Mouse (Mus musculus) G1E (cell line): Measurements from ENCODE around the gene Gaa. TPM values are rescaled to one million over a fixed set of nuclear protein-coding genes. Genes with fewer than 3 reads are reported as not detected.
"Not testable (repeated sequence)": the region's sequence is repeated elsewhere in the genome, so short reads cannot be mapped to it uniquely, and the experiment has no call there.

Source experiments
- ATAC-seq: 2 replicates; pipeline ENCODE4 v1.8.0; 2016; ENCODE audit warnings: mild to moderate bottlenecking; ENCODE audit not compliant: insufficient number of reproducible peaks, poor library complexity, low FRiP score, severe bottlenecking; ENCODE audit errors: extremely low read depth
- DNase-seq: peaks from one replicate; pipeline ENCODE4 v3.0.0; 2012; ENCODE audit warnings: low spot score
- H3K27me3 ChIP-seq: 2 replicates; pipeline ENCODE4 v1.6.1; 2012; ENCODE audit warnings: mild to moderate bottlenecking, low read length, inconsistent platforms; ENCODE audit not compliant: insufficient read depth
- H3K36me3 ChIP-seq: replicated peaks from 2 replicates; pipeline ENCODE3; 2012; ENCODE audit warnings: mild to moderate bottlenecking, inconsistent platforms
- H3K4me1 ChIP-seq: 2 replicates; pipeline ENCODE4 v1.6.1; 2012; ENCODE audit warnings: low read depth, low read length, inconsistent platforms, mixed read lengths; ENCODE audit not compliant: insufficient read depth
- H3K4me3 ChIP-seq: 2 replicates; pipeline ENCODE4 v1.5.1; 2012; ENCODE audit warnings: low read depth, mild to moderate bottlenecking, inconsistent platforms, low read length, moderate library complexity, mixed read lengths
- H3K9me3 ChIP-seq: replicated peaks from 2 replicates; pipeline ENCODE4 v1.6.1; 2012; ENCODE audit warnings: inconsistent platforms
- CTCF ChIP-seq: IDR thresholded peaks from 2 replicates; pipeline ENCODE4 v1.5.1; 2012; ENCODE audit warnings: low read depth, low read length, inconsistent platforms, mixed read lengths
- GATA1 ChIP-seq: IDR thresholded peaks from 2 replicates; pipeline ENCODE4 v1.6.1; 2012; ENCODE audit warnings: borderline replicate concordance, low read length, inconsistent platforms, mixed read lengths
- GATA2 ChIP-seq: IDR thresholded peaks from 2 replicates; pipeline ENCODE4 v1.6.1; 2012; ENCODE audit warnings: low read depth, low read length, inconsistent platforms, borderline replicate concordance
- POLR2AphosphoS5 ChIP-seq: IDR thresholded peaks from 2 replicates; pipeline ENCODE4 v1.6.1; 2012; ENCODE audit warnings: low read depth, low read length, inconsistent platforms; ENCODE audit not compliant: insufficient replicate concordance
- TAL1 ChIP-seq: conservative IDR thresholded peaks from 2 replicates; pipeline ENCODE4 v1.6.1; 2012; ENCODE audit warnings: low read depth, low read length, inconsistent platforms, mixed read lengths
- polyA plus RNA-seq: library from polyadenylated mRNA; stranded (reverse); fragments of >175 nt; gene quantifications from 2 replicates; pipeline ENCODE4 v1.2.3, GENCODE M21; 2012
- total RNA-seq, 2 experiments: library from RNA; stranded (forward) in 1 of 2; stranded (reverse) in 1 of 2; fragments of 200-1000 nt in 1 of 2; fragments of >200 nt in 1 of 2; fragmentation: Nextera tagmentation in 1 of 2; gene quantifications; 2 replicates each; pipeline ENCODE4 v1.2.3; 2014 to 2017

The Gaa gene
- total and polyA plus RNA-seq, 3 experiments, result 27.5 to 102 (median 59.7) TPM

DNA sequence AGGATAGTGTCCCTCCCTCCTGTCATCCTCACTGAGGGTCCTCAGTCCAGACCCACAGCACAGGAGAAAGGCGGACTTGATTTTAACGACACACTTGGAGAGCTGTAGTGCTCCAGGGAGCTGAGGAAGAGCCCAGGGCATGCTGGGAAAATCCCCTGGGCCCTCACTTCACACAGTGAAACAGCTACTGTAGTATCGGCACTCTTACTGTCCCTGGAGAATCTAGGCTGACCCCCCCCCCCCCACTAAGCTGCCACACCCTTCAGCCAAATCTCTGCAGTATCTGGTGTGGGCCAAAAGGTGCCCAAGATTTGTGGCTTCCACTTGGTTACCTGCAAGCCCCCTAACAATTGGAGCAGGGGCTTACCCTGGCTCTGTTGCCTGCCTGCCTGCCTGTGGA is 30.7 kb upstream of the Gaa start:
- TF ChIP-seq TAL1, result no peak
- TF ChIP-seq GATA2, result no peak
- TF ChIP-seq GATA1, result no peak
- no peak for TF ChIP-seq CTCF
- TF ChIP-seq POLR2AphosphoS5, result no peak
- no peaks in the 10 kb centered on the region for H3K36me3 ChIP-seq
- H3K27me3 ChIP-seq, result no peaks in the 10 kb centered on the region
- no peak for ATAC-seq
- DNase-seq, result no peak
- no peaks in the 10 kb centered on the region for H3K4me1 ChIP-seq
- H3K9me3 ChIP-seq, result peaks cover 54% of the 10 kb centered on the region
- no peak overlapping the region for H3K4me3 ChIP-seq

DNA sequence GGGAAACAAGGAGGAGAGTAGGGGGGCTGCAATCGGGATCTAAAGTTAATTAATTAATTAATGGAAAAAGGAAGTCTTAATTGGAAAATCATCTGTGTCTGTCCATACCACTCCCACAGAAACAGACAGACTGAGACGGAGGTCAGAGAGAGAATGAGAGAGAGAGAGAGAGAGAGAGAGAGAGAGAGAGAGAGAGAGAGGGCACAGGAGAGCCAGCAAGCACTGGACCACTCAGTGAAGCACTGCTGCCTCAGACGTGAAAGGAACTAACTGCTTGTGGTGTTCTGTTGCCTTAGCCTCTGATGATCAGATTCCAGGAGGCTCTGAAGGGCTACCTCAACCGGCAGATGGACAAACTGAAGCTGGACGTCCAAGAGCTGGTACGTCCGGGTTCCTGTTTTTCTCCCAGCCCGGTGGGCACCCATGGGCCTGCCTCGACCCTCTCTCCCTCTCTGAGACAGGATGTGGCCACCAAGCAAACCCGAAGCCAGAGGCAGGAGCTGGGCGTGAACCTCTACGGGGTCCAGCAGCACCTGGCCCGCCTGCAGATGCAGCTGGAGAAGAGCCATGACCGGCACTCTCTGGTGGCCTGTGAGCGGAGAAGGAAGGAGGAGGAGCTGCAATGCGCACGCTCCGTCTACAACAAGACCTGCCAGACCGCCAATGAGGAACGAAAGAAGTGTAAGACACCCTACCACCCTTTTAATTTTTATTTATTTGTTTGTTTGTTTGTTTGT is 30.0 kb upstream of the Gaa start:
- ATAC-seq (no peak), DNase-seq (no peak)

DNA sequence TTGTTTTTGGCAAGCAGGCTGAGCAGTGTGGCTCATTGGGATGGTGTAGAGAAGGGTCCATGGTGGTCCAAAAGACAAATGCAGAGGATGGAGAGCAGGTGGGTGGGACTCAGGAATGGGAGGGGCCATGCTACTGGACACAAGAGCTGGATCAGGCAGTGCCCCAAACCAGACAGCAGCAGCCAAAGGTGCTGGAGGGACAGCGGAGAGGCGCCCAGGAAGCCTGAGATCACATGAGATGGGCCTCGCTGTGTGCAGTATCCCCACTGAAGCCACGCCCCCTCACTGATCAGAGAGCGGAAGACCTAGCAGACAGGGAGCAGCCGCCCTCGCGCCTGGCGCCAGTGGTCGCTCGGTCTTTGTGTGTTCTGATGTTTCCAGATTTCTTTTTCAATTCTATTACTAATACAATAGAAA is 29.4 kb upstream of the Gaa start:
- H3K4me1 ChIP-seq, result no peaks in the 10 kb centered on the region
- no peaks in the 10 kb centered on the region for H3K36me3 ChIP-seq
- peaks cover 60% of the 10 kb centered on the region for H3K9me3 ChIP-seq
- H3K27me3 ChIP-seq, result no peaks in the 10 kb centered on the region; the same call in 1 of the 2 replicates
- DNase-seq (no peak), ATAC-seq (no peak)
- TF ChIP-seq GATA1, result no peak
- TF ChIP-seq CTCF, result no peak
- no peak for TF ChIP-seq POLR2AphosphoS5
- TF ChIP-seq TAL1, result no peak
- TF ChIP-seq GATA2, result no peak
- H3K4me3 ChIP-seq, result no peak overlapping the region

More for the DNA sequence above, 30.0 kb upstream of the Gaa start:
- Histone ChIP-seq H3K9me3 (peaks cover 57% of the 10 kb centered on the region), H3K4me3 (no peak overlapping the region), H3K27me3 (no peaks in the 10 kb centered on the region), H3K36me3 (no peaks in the 10 kb centered on the region), H3K4me1 (no peaks in the 10 kb centered on the region)
- TF ChIP-seq CTCF (no peak), GATA1 (no peak), POLR2AphosphoS5 (no peak), GATA2 (no peak), TAL1 (no peak)

DNA sequence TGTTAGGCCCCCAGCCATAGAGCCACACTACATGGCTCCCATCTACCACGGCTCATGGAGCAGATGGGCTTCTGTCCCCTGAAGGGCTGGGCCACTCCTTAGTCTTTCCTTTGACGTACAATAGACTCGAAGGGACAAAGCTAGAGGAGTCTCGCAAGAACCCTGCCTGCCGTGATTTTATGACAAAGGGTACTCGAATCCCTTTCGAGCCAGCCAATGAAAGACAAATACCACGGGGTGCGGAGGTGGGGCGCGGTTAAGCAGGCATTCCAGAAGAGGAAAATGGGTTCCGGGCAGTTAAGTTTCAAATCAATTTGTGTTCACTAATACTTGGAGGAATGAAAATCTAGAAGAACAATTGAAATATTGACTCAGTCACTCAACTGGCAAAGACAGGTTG is 28.2 kb upstream of the Gaa start:
- no peaks in the 10 kb centered on the region; the same call in 1 of the 2 replicates for H3K27me3 ChIP-seq
- ATAC-seq (no peak), DNase-seq (no peak)
- peaks cover 58% of the 10 kb centered on the region for H3K9me3 ChIP-seq
- H3K36me3 ChIP-seq, result no peaks in the 10 kb centered on the region
- no peak overlapping the region for H3K4me3 ChIP-seq
- H3K4me1 ChIP-seq, result no peaks in the 10 kb centered on the region
- no peak for TF ChIP-seq GATA2
- no peak for TF ChIP-seq GATA1
- no peak for TF ChIP-seq TAL1
- TF ChIP-seq CTCF, result no peak
- TF ChIP-seq POLR2AphosphoS5, result no peak

DNA sequence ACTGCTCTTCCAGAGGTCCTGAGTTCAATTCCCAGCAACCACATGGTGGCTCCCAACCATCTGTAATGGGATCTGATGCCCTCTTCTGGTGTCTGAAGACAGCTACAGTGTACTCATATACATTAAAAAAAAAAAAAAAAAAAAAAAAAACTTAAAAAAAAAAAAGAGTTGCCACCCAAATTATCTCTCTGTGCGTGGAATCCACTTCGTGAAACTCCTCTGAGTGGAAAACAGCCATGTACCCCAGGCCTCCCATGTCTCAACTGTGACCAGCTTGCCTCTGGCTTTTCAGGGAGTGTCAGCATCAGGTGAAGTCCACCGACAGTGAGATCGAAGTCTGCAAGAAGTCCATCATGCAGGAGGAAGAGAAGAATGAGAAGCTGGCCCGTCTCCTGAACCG is 22.1 kb upstream of the Gaa start:
- H3K27me3 ChIP-seq, H3K4me1 ChIP-seq, DNase-seq, H3K36me3 ChIP-seq, ATAC-seq, H3K4me3 ChIP-seq: not testable (repeated sequence)
- peaks cover 14% of the 10 kb centered on the region for H3K9me3 ChIP-seq

DNA sequence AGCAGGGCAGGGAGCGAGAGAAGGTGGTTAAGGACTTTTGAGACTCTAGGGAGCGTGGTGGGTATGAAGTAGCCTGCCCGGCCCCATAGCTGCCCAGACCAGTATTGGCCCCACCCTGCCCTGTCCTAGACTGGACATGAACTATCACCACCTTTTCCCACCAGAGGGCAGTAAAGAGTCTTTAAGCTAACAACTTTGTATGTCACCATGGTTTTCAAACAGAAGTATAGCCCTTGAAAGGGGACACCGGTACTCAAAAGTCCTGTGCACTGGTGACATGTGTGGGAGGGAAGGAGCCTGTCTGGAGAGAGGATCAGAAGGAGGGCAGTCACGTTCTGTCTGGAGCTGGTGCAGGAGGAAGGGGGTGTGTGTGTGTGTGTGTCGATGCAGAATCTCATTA is 18.7 kb upstream of the Gaa start:
- TF ChIP-seq GATA1 (no peak), CTCF (0 out of 2 replicates have a peak, but pooled peaks have one; percentile 30)

DNA sequence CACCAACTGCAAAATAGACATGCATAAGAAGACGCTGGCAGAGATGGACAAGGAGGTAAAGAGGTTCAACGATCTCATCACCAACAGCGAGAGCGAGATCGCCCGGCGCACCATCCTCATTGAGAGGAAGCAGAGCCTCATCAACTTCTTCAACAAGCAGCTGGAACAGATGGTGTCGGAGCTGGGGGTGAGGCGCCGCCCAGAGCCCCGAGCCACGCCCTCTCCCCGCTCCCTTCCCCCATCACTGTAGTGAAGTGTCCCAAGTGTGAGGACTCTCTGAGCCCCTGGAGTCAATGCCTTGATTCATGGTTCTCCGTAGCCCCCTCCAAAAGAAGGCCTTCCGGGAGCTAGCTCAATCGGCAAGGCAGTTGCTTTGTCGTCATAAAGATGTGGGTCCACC is 16.7 kb upstream of the Gaa start:
- no peak for ATAC-seq
- TF ChIP-seq GATA1 (no peak), GATA2 (no peak), TAL1 (no peak), POLR2AphosphoS5 (no peak), CTCF (no peak)
- Histone ChIP-seq H3K4me3 (no peak overlapping the region), H3K4me1 (peaks cover 4% of the 10 kb centered on the region; the same call in 1 of the 2 replicates), H3K27me3 (peaks cover 11% of the 10 kb centered on the region; the same call in 1 of the 2 replicates), H3K9me3 (no peaks in the 10 kb centered on the region), H3K36me3 (no peaks in the 10 kb centered on the region)
- no peak for DNase-seq

More for the DNA sequence above, 18.7 kb upstream of the Gaa start:
- H3K36me3 ChIP-seq, result no peaks in the 10 kb centered on the region
- DNase-seq, result no peak
- H3K4me3 ChIP-seq, result no peak overlapping the region
- ATAC-seq, result no peak
- peaks cover 4% of the 10 kb centered on the region; the same call in 1 of the 2 replicates for H3K4me1 ChIP-seq
- peaks cover 8% of the 10 kb centered on the region; the same call in 1 of the 2 replicates for H3K27me3 ChIP-seq
- no peaks in the 10 kb centered on the region for H3K9me3 ChIP-seq
